Mouse (Mus musculus) erythroblast, embryonic 14.5 days (primary cell): ENCODE data around the gene Sf3a3. TPM values are rescaled to one million over a fixed set of nuclear protein-coding genes. Genes with fewer than 3 reads are reported as not detected.
A peak's percentile ranks its signal among the peaks of the same experiment; 100 is the strongest.

Source experiments
- H3K27me3 ChIP-seq: 2 replicates; pipeline ENCODE4 v1.6.1; 2012; ENCODE audit warnings: inconsistent platforms; ENCODE audit not compliant: control insufficient read depth
- H3K36me3 ChIP-seq: 2 replicates; pipeline ENCODE4 v1.6.1; 2012; ENCODE audit warnings: mild to moderate bottlenecking, inconsistent platforms; ENCODE audit not compliant: control insufficient read depth
- H3K4me1 ChIP-seq: 2 replicates; pipeline ENCODE4 v1.6.1; 2012; ENCODE audit warnings: inconsistent platforms; ENCODE audit not compliant: control insufficient read depth
- H3K4me3 ChIP-seq: replicated peaks from 2 replicates; pipeline ENCODE3; 2012; ENCODE audit warnings: moderate library complexity, mild to moderate bottlenecking, inconsistent platforms
- H3K9me3 ChIP-seq: 2 replicates; pipeline ENCODE4 v1.6.1; 2012; ENCODE audit warnings: low read length, inconsistent platforms, mixed read lengths; ENCODE audit not compliant: control insufficient read depth
- GATA1 ChIP-seq: IDR thresholded peaks from 2 replicates; pipeline ENCODE4 v1.6.1; 2012; ENCODE audit warnings: low read length, inconsistent platforms, mixed read lengths
- TAL1 ChIP-seq: IDR thresholded peaks from 3 replicates; pipeline ENCODE4 v1.6.1; 2012; ENCODE audit warnings: low read length, inconsistent platforms, mixed read lengths
- polyA plus RNA-seq: library from polyadenylated mRNA; stranded (reverse); fragments of >175 nt; gene quantifications from 2 replicates; pipeline ENCODE4 v1.2.3, GENCODE M21; 2012

Gene Sf3a3
- polyA plus RNA-seq, 1 experiment = 3.6 TPM

DNA sequence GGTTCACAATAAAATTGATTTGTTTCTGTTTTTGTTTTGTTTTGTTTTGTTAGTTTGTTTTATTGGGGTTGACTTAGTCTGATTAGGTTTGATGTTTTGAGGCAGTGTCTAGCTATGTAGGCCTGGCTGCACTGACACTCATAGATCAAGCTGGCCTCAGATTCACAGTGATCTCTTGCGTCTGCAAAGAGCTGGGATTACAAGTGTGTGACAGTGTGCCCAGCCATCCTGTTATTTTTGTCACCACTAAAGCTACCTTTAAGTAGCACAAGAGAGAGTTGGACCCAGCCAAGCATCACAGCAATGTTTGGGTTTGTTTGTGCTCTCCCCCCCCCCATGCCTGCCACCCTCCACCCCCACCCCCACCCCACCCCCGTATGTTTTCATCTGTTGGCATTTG lies 20.0 kb upstream of the Sf3a3 start:
- Histone ChIP-seq H3K9me3 (no peaks in the 10 kb centered on the region), H3K36me3 (peaks cover 7% of the 10 kb centered on the region), H3K4me3 (no peak overlapping the region), H3K4me1 (peaks cover 54% of the 10 kb centered on the region), H3K27me3 (peaks cover 11% of the 10 kb centered on the region)
- TF ChIP-seq TAL1 (no peak), GATA1 (no peak)

- no peak for TF ChIP-seq GATA1
- no peak for TF ChIP-seq TAL1
- peaks cover 24% of the 10 kb centered on the region for H3K27me3 ChIP-seq
- peaks cover 63% of the 10 kb centered on the region for H3K4me1 ChIP-seq
- peaks cover under 1% of the 10 kb centered on the region for H3K36me3 ChIP-seq
- H3K9me3 ChIP-seq = no peaks in the 10 kb centered on the region
- peak overlapping the region; percentile 27 for H3K4me3 ChIP-seq
These were observed 18.6 kb upstream of the Sf3a3 start for GRCm38 (mm10) chr4:124695786-124696516.

DNA sequence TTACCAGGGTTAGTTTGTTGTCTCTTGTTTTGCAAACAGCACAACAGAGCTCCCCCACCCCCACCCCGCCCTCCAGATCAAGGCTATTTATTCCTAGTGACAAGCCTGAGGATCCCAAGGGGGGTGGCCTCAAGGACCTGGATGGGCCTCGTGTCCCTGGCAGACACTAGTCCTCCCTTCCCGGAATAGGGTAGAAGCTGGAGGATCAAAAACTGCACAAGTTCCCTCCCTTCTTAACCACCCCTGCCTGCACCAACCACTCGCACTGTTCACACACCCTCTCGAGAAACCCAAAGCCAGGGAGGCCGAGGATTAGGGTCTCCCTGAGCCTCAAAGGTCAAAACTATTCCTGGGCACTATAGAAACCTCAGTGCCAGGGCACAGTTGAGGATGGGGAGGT lies 14.8 kb upstream of the Sf3a3 start:
- H3K36me3 ChIP-seq = no peaks in the 10 kb centered on the region
- H3K4me1 ChIP-seq = peaks cover 46% of the 10 kb centered on the region
- no peak for TF ChIP-seq GATA1
- peak overlapping the region; percentile 69 for H3K4me3 ChIP-seq
- peaks cover 48% of the 10 kb centered on the region for H3K27me3 ChIP-seq
- no peaks in the 10 kb centered on the region for H3K9me3 ChIP-seq

DNA sequence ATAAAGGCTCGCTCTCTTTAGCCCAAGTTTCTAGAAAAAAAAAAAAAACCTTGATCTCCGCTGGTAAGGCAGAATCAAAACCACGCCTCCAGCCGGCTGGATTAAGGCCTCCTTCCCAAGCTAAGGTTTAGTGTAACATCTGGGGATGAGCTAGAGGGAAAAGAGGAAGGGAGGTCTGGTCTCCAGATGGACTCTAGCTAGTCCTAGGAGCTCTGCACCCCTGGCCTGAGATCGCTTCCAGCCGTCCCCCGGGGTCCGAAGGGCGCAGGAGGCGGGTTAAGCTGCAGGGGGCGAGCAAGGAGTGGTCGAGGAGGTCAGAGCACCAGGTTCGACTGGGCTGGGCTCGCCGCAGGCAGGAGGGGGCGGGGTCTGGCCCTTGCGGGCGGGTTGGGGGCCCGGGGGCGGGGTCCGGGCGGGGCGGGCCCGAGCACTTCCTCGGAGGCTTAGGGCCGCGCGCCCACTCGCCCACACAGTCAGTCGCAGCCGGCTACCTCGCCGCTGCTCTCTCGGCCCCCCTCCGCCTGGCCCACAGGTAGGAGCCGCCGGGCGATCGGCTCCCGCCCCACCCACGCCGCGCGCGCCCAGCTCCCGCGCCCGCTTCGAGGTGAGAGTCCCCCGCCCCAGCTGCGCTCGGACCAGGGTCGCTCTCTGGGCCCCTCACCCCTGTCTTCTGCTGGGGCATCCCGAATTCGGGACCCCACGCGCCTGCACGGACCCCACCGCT lies 14.2 kb upstream of the Sf3a3 start, which contains the start of gene Fhl3:
TSS of gene Fhl3 (plus strand) at position 454 of the 724 bp plus-strand sequence.
- Histone ChIP-seq H3K9me3 (no peaks in the 10 kb centered on the region), H3K27me3 (peaks cover 52% of the 10 kb centered on the region), H3K36me3 (no peaks in the 10 kb centered on the region), H3K4me3 (peak within 1 kb of the TSS; percentile 69), H3K4me1 (peaks cover 45% of the 10 kb centered on the region)
- TF ChIP-seq GATA1 (no peak), TAL1 (no peak)

- TF ChIP-seq TAL1 = no peak
- no peak for TF ChIP-seq GATA1
These were observed 13.3 kb upstream of the Sf3a3 start for GRCm38 (mm10) chr4:124701052-124701845.

DNA sequence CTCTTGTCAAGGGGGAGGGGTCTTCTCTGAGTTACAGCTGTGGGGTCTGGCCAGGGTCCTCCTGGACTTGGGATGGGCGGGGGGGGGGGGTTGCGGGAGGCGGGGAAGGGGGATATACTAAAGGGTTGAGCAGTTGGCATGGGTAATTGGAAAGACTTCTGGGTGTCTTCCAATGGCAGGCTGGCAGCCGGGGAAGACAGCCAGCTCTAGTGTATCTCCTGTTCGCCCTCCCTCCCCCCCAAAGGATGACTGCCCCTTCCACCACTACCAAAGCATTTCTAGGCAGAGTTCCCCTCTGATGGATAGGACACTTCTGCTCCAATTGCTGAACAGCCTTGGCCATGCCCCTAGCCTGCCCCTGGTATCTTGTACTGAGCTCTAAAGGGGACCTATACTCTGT lies 12.7 kb upstream of the Sf3a3 start:
- no peaks in the 10 kb centered on the region for H3K9me3 ChIP-seq
- H3K4me1 ChIP-seq = peaks cover 38% of the 10 kb centered on the region
- peaks cover 4% of the 10 kb centered on the region; the same call in 1 of the 2 replicates for H3K36me3 ChIP-seq
- H3K27me3 ChIP-seq = peaks cover 46% of the 10 kb centered on the region
- no peak for TF ChIP-seq TAL1
- no peak for TF ChIP-seq GATA1
- no peak overlapping the region for H3K4me3 ChIP-seq

More at GRCm38 (mm10) chr4:124701052-124701845, 13.3 kb upstream of the Sf3a3 start:
- Histone ChIP-seq H3K9me3 (no peaks in the 10 kb centered on the region), H3K4me1 (peaks cover 40% of the 10 kb centered on the region), H3K27me3 (peaks cover 47% of the 10 kb centered on the region), H3K36me3 (peaks cover 4% of the 10 kb centered on the region; the same call in 1 of the 2 replicates), H3K4me3 (peak overlapping the region; percentile 69)

GRCm38 (mm10) chr4:124703406-124703805 lies 11.2 kb upstream of the Sf3a3 start:
- TF ChIP-seq TAL1 (no peak), GATA1 (no peak)
- Histone ChIP-seq H3K4me3 (no peak overlapping the region), H3K9me3 (no peaks in the 10 kb centered on the region), H3K4me1 (peaks cover 43% of the 10 kb centered on the region), H3K36me3 (peaks cover 10% of the 10 kb centered on the region; the same call in 1 of the 2 replicates), H3K27me3 (peaks cover 46% of the 10 kb centered on the region)

- TF ChIP-seq GATA1 = no peak
- no peak for TF ChIP-seq TAL1
- Histone ChIP-seq H3K4me1 (peaks cover 50% of the 10 kb centered on the region), H3K4me3 (no peak overlapping the region)
These were observed 10.4 kb upstream of the Sf3a3 start for GRCm38 (mm10) chr4:124703881-124704796.

More at GRCm38 (mm10) chr4:124703881-124704796, 10.4 kb upstream of the Sf3a3 start:
- Histone ChIP-seq H3K9me3 (no peaks in the 10 kb centered on the region), H3K27me3 (peaks cover 42% of the 10 kb centered on the region), H3K36me3 (peaks cover 10% of the 10 kb centered on the region; the same call in 1 of the 2 replicates)
